Comparison of ENCODE assay signal across 10 mouse cellular contexts in the genomic region with DNA sequence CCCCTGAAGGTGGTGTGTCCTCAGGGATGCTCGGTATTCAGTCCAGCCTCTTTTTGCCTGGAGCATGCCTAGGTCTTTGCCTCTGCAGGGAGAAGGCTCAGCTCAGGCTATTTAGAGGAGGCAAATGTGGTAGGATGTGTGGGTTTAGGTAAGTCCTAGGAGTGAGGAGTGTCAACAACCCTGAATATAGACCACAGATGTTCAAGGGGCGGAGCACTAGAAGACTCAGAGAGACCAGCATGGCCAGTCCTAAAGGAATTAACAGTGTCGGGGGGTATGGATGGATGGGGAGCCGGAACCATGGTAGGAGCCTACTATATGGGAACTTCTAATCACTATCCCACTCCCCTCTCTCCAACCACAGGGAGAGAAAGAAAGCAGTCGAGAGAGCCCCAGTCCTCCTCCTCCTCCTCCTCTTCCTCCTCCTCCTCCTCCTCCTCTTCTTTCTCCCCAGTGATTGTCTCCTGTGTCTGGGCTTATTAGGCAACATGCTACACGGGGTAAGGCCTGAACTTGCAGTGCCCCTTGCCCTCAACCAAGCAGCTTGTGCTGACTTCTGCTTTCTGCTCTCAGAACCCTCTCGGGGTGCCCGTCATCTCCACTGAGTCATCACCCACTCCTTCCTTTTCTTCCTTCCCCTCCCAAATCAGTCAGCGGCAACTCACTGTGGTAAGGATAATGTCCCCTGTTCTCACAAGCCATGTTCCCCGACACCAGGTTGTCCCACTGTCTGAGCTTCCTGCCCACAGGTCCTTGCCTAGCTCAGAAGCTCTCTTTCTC.
DNase-seq lines count a peak whose midpoint lies in the region; ATAC-seq lines count a peak whose summit lies in the region.
"Had no signal": no experiment of that assay in that cellular context is flagged by ENCODE, and none has a peak within 500 bp of the region (broad histone marks: within the 10 kb centered on the region; RNA-seq: fewer than 3 reads in every experiment).

No protein-coding gene starts in this region.

- ATAC-seq in hindbrain, embryonic 14.5 days (ENCODE audit: low FRiP score) = no peak
- ATAC-seq in megakaryocyte progenitor cell, adult 5-6 weeks (replicated peaks; ENCODE audit: poor library complexity) = peak; percentile 59
- ATAC-seq in cerebellum, adult (ENCODE audit: insufficient number of reproducible peaks, low FRiP score, low TSS enrichment) = no peak

- WGBS in hindbrain, embryonic 10.5 days = 84% methylated on average over 10 of the region's 10 CpGs
- WGBS in hindbrain, embryonic 14.5 days = 80% methylated on average over 10 of the region's 10 CpGs

- no peaks in the 10 kb centered on the region for H3K27me3 ChIP-seq in hindbrain, embryonic 10.5 days (ENCODE audit: insufficient read depth, poor library complexity, severe bottlenecking)
- H3K27me3 ChIP-seq in hindbrain, embryonic 14.5 days (ENCODE audit: control insufficient read depth, insufficient read depth, low read length) = no peaks in the 10 kb centered on the region

- H3K4me3 ChIP-seq in hindbrain, embryonic 10.5 days = no peak overlapping the region
- no peak overlapping the region for H3K4me3 ChIP-seq in hindbrain, embryonic 14.5 days (replicated peaks; ENCODE audit: low read length)

- no peaks in the 10 kb centered on the region for H3K36me3 ChIP-seq in hindbrain, embryonic 10.5 days
- no peaks in the 10 kb centered on the region for H3K36me3 ChIP-seq in hindbrain, embryonic 14.5 days (replicated peaks; ENCODE audit: control insufficient read depth, insufficient read depth)

- no peaks in the 10 kb centered on the region; the same call in 1 of the 2 replicates for H3K4me1 ChIP-seq in hindbrain, embryonic 10.5 days (replicated peaks)
- no peaks in the 10 kb centered on the region for H3K4me1 ChIP-seq in hindbrain, embryonic 14.5 days (replicated peaks; ENCODE audit: control insufficient read depth, insufficient read depth, low read length)

- DNase-seq in hindbrain, embryonic 10.5 days (ENCODE audit: low spot score) = no peak
- no peak for DNase-seq in hindbrain, embryonic 14.5 days (ENCODE audit: low spot score)
- DNase-seq in B cell, adult 2 months = peak; percentile 71 to 77
- DNase-seq in heart, postnatal 25 days (ENCODE audit: low spot score) = peak; percentile 16
- no peak for DNase-seq in cerebellum, adult 9-10 months
- no peak for DNase-seq in frontal cortex, adult 2 months (ENCODE audit: extremely low spot score in 1 of 2, low spot score in 1 of 2)
- DNase-seq: cerebellum, adult 11-12 months; gastrocnemius, postnatal 10 days had no signal

- H3K9ac ChIP-seq in hindbrain, embryonic 14.5 days = no peak overlapping the region

- no peak overlapping the region for H3K4me2 ChIP-seq in hindbrain, embryonic 14.5 days (replicated peaks)

- H3K27ac ChIP-seq in hindbrain, embryonic 10.5 days = 0 out of 2 replicates have a peak overlapping the region, but pooled peaks have one; percentile 9
- H3K27ac ChIP-seq in hindbrain, embryonic 14.5 days = no peak overlapping the region

- no peaks in the 10 kb centered on the region for H3K9me3 ChIP-seq in hindbrain, embryonic 10.5 days
- H3K9me3 ChIP-seq in hindbrain, embryonic 14.5 days (ENCODE audit: control insufficient read depth, low read length) = no peaks in the 10 kb centered on the region

- intact Hi-C loops in heart, postnatal 25 days (cut with DNase I) = no loop called here

Comparison
In these comparisons a context has a peak if more than half of its experiments do, and no peak if none do; other contexts are left out.
1. DNase-seq: peak in B cell, adult 2 months (2 of 2) and heart, postnatal 25 days (single experiment); none in hindbrain, embryonic 10.5 days (single experiment), hindbrain, embryonic 14.5 days (single experiment), cerebellum, adult 9-10 months (single experiment) and frontal cortex, adult 2 months (0 of 2).